Mouse (Mus musculus) megakaryocyte, embryonic 14.5 days (primary cell): Measurements from ENCODE around the gene Defb29.

ENCODE experiments used
- FLI1 ChIP-seq: IDR thresholded peaks from 2 replicates; pipeline ENCODE4 v1.6.1; 2012; ENCODE audit warnings: low read length, inconsistent platforms, mixed read lengths
- GATA1 ChIP-seq: IDR thresholded peaks from 3 replicates; pipeline ENCODE4 v1.6.1; 2012; ENCODE audit warnings: mixed read lengths, low read length, inconsistent platforms, borderline replicate concordance

- TF ChIP-seq GATA1 (no peak), FLI1 (no peak)
Observed at GRCm38 (mm10) chr2:152586926-152587560, 47.1 kb upstream of the Defb29 start.
